Mouse (Mus musculus): Measurements from ENCODE around the gene Scgb1c1. TPM values are rescaled to one million over a fixed set of nuclear protein-coding genes. Genes with fewer than 3 reads are reported as not detected.

Gene Scgb1c1
- polyA plus RNA-seq, 1 experiment from 2014 or later: not detected

DNA sequence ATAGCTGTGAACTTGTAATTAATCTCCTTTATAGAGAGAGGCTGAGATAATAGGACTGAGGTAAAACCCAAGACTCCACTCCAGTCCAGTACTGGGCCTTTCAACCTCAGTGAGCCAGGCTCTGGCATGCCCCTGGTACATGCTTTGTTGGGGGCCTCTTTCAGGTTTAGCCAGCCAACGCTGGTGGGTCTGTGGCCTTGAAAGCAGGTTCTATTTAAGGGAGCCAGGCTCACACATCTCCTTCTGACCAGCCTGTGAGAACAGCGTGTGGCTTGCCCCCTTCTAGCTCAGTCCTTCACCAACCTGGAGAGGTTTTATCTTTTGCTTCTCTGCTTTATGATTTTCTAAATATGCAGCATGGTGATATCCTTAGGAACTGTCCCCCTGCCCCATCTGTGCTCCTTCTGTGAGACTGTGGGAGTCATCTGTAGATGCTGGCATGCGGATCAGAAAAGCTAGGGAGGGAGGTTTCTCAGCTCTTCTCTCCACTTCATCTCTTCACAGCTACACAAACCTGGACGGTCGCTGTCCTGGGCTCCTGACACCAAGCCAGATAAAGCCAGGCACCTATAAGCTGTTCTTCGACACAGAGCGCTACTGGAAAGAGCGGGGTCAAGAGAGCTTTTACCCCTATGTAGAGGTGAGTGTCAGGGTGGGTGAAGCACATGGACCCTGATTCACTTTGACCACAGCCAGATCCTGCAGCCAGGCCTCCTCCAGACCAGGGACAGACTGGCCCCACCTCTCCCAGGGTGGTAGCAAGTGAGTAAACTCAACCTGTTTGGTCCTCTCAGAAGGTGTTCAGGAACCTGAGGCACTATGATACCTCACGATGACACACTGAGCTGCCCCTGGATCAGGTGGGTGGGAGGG is 8.9 kb upstream of the Scgb1c1 start:
- Histone ChIP-seq H3K4me2 (ENCODE audit: low read length) (no peak overlapping the region), H3K4me3 (ENCODE audit: low read depth, low read length) (no peak overlapping the region), H3K9me3 (replicated peaks; ENCODE audit: control insufficient read depth, low read length) (no peaks in the 10 kb centered on the region), H3K27me3 (replicated peaks; ENCODE audit: control insufficient read depth, insufficient read depth, low read length) (0 out of 2 replicates have a peak, but pooled peaks cover 4% of the 10 kb centered on the region), H3K9ac (ENCODE audit: low read length) (no peak overlapping the region), H3K36me3 (ENCODE audit: control insufficient read depth, insufficient read depth, low read length) (no peaks in the 10 kb centered on the region), H3K27ac (ENCODE audit: low read depth, low read length) (no peak overlapping the region), H3K4me1 (ENCODE audit: control insufficient read depth, insufficient read depth, low read length) (no peaks in the 10 kb centered on the region)
- WGBS: 76% methylated on average over 9 of the region's 9 CpGs
- no peak for ATAC-seq
- DNase-seq (ENCODE audit: low spot score): no peak

DNA sequence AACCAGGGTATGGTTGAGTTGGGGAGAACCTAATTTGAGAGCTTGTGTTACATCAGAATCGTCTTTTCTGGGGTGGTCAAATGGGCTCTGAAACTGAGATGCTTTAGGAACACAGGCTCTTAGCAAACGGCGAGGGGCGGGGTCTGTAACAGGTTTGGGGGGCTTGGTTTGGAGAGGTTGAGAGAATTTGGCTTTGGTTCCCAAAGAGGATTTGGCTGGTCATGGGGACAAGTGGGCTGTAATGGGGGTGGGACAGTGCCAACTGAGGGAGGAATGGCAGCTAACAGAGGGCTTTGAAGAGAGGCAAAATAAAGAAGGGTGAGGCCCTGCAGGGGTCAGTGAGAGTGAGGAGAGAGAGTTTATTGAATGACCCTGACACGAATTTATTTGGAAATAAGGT is 5.8 kb upstream of the Scgb1c1 start:
- DNase-seq (ENCODE audit: low spot score): no peak
- 65% methylated on average over 5 of the region's 5 CpGs for WGBS
- no peak overlapping the region for H3K4me3 ChIP-seq (ENCODE audit: low read depth, low read length)
- H3K4me2 ChIP-seq (ENCODE audit: low read length): no peak overlapping the region
- no peaks in the 10 kb centered on the region for H3K9me3 ChIP-seq (replicated peaks; ENCODE audit: control insufficient read depth, low read length)
- H3K27ac ChIP-seq (ENCODE audit: low read depth, low read length): no peak overlapping the region
- 0 out of 2 replicates have a peak, but pooled peaks cover 8% of the 10 kb centered on the region for H3K27me3 ChIP-seq (replicated peaks; ENCODE audit: control insufficient read depth, insufficient read depth, low read length)
- no peak for ATAC-seq
- no peaks in the 10 kb centered on the region for H3K36me3 ChIP-seq (ENCODE audit: control insufficient read depth, insufficient read depth, low read length)
- H3K4me1 ChIP-seq (ENCODE audit: control insufficient read depth, insufficient read depth, low read length): no peaks in the 10 kb centered on the region
- H3K9ac ChIP-seq (ENCODE audit: low read length): no peak overlapping the region

DNA sequence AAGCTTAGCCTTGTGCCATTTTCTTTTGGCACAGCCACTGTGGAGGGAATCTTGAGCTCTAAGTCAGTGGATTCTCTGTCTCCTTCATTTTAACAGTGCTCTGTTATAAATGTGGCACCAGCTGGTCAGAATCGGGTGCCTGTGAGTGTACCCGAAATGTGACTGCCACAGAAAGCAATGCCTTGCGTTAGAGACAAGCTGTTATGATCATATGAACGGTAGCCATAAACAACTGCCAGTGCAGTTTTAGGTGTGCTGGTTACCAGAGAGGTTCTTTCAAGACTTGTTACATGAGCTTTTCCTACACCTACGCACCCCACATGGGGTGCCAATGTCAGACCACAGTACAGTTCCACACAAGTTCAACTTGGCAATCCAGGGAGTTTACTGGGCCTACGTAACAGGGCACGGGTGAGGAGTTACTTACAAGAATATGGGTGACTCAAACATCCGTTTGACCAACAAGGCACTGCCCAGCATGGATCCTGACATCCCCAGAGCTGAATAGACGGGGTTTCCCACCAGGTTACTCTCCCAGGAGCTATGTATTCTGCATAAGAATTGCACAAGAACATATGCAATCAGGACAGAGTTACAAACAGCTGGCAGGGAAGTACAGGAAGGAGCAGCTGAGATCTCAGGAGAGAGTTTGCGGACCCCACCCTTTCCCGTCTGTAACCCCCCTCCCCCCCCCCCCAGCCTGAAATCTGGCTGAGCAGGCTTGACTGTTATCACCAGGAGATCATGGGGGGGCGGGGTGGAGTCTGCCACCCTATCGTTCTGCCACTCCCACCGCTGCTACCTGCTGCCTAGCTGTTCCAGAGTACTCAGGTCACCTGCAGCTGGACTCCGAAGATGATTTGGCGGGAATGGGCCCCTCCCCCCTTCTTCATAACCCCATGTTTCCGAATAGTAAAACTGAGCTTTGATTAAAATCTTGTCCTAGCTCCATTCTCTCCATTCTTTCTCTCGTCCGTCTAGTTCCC is 4.3 kb upstream of the Scgb1c1 start:
- no peaks in the 10 kb centered on the region for H3K9me3 ChIP-seq (replicated peaks; ENCODE audit: control insufficient read depth, low read length)
- no peaks in the 10 kb centered on the region for H3K36me3 ChIP-seq (ENCODE audit: control insufficient read depth, insufficient read depth, low read length)
- WGBS: 39% methylated on average over 19 of the region's 19 CpGs
- ATAC-seq (no peak), DNase-seq (ENCODE audit: low spot score) (no peak)
- no peak overlapping the region for H3K9ac ChIP-seq (ENCODE audit: low read length)
- no peaks in the 10 kb centered on the region for H3K4me1 ChIP-seq (ENCODE audit: control insufficient read depth, insufficient read depth, low read length)
- H3K4me2 ChIP-seq (ENCODE audit: low read length): no peak overlapping the region
- no peak overlapping the region for H3K27ac ChIP-seq (ENCODE audit: low read depth, low read length)
- H3K27me3 ChIP-seq (replicated peaks; ENCODE audit: control insufficient read depth, insufficient read depth, low read length): 0 out of 2 replicates have a peak, but pooled peaks cover 8% of the 10 kb centered on the region
- H3K4me3 ChIP-seq (ENCODE audit: low read depth, low read length): no peak overlapping the region

DNA sequence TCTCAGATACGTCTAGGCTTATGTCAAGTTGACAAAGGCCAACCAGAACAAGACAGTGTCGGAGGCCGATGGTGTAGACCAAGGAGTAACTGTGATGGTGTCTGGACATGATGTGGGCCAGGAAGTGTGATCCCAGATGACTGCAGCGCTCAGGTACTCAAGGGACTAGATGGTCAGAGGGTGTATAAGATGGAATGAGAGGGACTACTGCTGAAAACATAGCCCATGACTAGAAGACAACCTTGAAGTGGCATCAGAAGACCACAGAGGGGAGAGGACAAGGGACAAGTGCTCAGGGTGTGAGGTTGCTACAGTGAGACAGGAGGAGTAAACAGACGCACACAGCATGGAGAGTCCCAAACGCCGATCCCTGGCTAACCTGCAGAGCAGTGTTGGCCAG is 1.5 kb upstream of the Scgb1c1 start:
- Histone ChIP-seq H3K9me3 (replicated peaks; ENCODE audit: control insufficient read depth, low read length) (no peaks in the 10 kb centered on the region), H3K4me3 (ENCODE audit: low read depth, low read length) (no peak overlapping the region), H3K36me3 (ENCODE audit: control insufficient read depth, insufficient read depth, low read length) (no peaks in the 10 kb centered on the region), H3K4me1 (ENCODE audit: control insufficient read depth, insufficient read depth, low read length) (no peaks in the 10 kb centered on the region), H3K4me2 (ENCODE audit: low read length) (no peak overlapping the region), H3K27me3 (replicated peaks; ENCODE audit: control insufficient read depth, insufficient read depth, low read length) (0 out of 2 replicates have a peak, but pooled peaks cover 8% of the 10 kb centered on the region), H3K27ac (ENCODE audit: low read depth, low read length) (no peak overlapping the region), H3K9ac (ENCODE audit: low read length) (no peak overlapping the region)
- WGBS: 78% methylated on average over 7 of the region's 7 CpGs
- ATAC-seq (no peak), DNase-seq (ENCODE audit: low spot score) (no peak)

DNA sequence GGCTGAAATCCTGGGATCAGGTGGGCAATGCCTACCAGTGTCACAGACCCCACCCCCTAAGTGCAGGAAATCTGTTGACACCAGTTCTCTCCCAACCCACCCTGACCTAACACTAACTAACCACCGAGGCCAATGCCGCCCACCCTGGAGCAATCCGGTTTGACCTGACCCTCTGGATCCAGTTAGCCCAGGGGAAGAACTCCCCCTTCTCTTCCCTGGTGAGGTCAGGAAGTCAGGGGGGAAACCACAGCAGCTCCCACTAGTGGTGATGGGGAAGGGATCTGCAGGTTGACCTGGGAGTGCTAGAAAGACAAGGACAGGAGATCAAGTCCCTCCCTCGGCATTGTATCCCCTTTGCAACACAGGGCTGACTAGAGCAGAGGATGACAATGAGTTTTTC is 336 bp downstream of the Scgb1c1 start:
- no peak for DNase-seq (ENCODE audit: low spot score)

DNA sequence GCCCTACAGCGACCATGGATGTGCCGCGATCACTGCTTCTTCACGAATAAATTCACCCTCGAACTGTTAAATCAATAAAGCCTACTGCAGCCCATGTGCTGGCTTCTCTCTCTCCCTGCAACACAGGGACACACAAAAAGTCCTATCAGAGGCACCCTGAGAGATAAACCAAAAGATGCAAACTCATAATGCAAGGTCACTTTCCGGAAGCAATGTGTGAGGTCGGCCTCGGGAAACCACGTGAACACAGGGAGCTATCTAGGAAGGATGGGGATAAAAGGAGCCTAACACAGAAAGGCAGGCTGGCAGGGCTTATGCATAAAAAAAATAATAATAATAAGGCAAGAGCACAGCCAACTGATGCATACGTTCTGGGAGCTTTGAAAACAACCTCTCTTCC is 1.3 kb downstream of the Scgb1c1 start:
- Histone ChIP-seq H3K27ac (ENCODE audit: low read depth, low read length) (no peak overlapping the region), H3K4me1 (ENCODE audit: control insufficient read depth, insufficient read depth, low read length) (no peaks in the 10 kb centered on the region), H3K9ac (ENCODE audit: low read length) (no peak overlapping the region), H3K4me2 (ENCODE audit: low read length) (no peak overlapping the region), H3K27me3 (replicated peaks; ENCODE audit: control insufficient read depth, insufficient read depth, low read length) (0 out of 2 replicates have a peak, but pooled peaks cover 4% of the 10 kb centered on the region), H3K4me3 (ENCODE audit: low read depth, low read length) (no peak overlapping the region), H3K36me3 (ENCODE audit: control insufficient read depth, insufficient read depth, low read length) (peaks cover 7% of the 10 kb centered on the region), H3K9me3 (replicated peaks; ENCODE audit: control insufficient read depth, low read length) (no peaks in the 10 kb centered on the region)
- ATAC-seq (no peak), DNase-seq (ENCODE audit: low spot score) (no peak)
- WGBS: 80% methylated on average over 10 of the region's 10 CpGs

More for the DNA sequence above, 336 bp downstream of the Scgb1c1 start:
- H3K9me3 ChIP-seq (replicated peaks; ENCODE audit: control insufficient read depth, low read length): no peaks in the 10 kb centered on the region
- no peak overlapping the region for H3K4me2 ChIP-seq (ENCODE audit: low read length)
- H3K36me3 ChIP-seq (ENCODE audit: control insufficient read depth, insufficient read depth, low read length): 0 out of 2 replicates have a peak, but pooled peaks cover under 1% of the 10 kb centered on the region
- no peak for ATAC-seq
- no peak overlapping the region for H3K9ac ChIP-seq (ENCODE audit: low read length)
- H3K4me3 ChIP-seq (ENCODE audit: low read depth, low read length): no peak overlapping the region
- H3K27ac ChIP-seq (ENCODE audit: low read depth, low read length): no peak overlapping the region
- no peaks in the 10 kb centered on the region for H3K4me1 ChIP-seq (ENCODE audit: control insufficient read depth, insufficient read depth, low read length)
- H3K27me3 ChIP-seq (replicated peaks; ENCODE audit: control insufficient read depth, insufficient read depth, low read length): 0 out of 2 replicates have a peak, but pooled peaks cover 8% of the 10 kb centered on the region
- 76% methylated on average over 4 of the region's 4 CpGs for WGBS

DNA sequence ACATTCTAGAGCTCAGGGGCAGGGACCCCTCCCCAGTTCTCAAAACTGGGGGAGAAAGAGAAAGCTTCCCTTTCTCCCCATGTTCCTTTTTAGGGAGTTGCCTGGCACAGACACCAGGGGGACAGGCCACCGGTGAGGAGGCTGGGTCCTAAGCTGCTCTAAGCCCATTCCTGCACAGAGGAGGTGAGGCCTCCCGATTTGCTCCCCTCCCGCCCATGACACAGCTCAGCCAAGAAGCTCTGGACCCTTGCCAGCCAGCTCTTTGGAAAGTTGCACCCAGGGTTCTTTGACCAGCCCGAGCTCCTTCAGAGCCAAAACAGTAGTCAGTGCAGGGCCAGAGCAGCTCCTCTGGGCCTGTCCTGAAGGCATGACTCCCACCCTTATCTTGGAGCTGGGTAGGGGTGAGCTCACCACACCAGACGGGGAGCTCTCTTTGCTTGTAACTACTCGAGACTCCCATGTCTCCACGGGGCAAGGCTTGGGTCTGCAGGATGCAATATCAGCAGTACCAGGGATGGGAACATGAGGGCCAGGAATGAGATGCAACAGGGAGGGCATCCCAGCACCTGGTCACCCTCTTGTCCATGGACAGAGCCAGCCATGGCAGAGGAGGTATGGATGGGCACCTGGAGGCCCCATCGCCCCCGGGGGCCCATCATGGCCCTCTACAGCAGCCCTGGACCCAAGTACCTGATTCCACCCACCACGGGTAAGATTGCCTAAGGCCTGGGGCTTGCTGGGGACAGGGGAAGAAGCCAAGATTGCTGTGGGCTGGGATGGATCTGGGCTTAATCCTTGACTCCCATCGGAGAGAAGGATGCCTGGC is 2.6 kb downstream of the Scgb1c1 start, which contains the start of gene Odf3:
Gene Odf3 (plus strand): TSS at position 51 of the 826 bp plus-strand sequence.
- ATAC-seq: no peak
- no peak within 1 kb of the TSS for H3K4me2 ChIP-seq (ENCODE audit: low read length)
- no peak within 1 kb of the TSS for H3K9ac ChIP-seq (ENCODE audit: low read length)
- H3K9me3 ChIP-seq (replicated peaks; ENCODE audit: control insufficient read depth, low read length): no peaks in the 10 kb centered on the region
- H3K27me3 ChIP-seq (replicated peaks; ENCODE audit: control insufficient read depth, insufficient read depth, low read length): 0 out of 2 replicates have a peak, but pooled peaks cover 3% of the 10 kb centered on the region
- H3K36me3 ChIP-seq (ENCODE audit: control insufficient read depth, insufficient read depth, low read length): peaks cover 20% of the 10 kb centered on the region
- DNase-seq (ENCODE audit: low spot score): peak; percentile 32
- H3K27ac ChIP-seq (ENCODE audit: low read depth, low read length): no peak within 1 kb of the TSS
- 59% methylated on average over 11 of the region's 11 CpGs for WGBS
- no peak within 1 kb of the TSS for H3K4me3 ChIP-seq (ENCODE audit: low read depth, low read length)
- H3K4me1 ChIP-seq (ENCODE audit: control insufficient read depth, insufficient read depth, low read length): no peaks in the 10 kb centered on the region

DNA sequence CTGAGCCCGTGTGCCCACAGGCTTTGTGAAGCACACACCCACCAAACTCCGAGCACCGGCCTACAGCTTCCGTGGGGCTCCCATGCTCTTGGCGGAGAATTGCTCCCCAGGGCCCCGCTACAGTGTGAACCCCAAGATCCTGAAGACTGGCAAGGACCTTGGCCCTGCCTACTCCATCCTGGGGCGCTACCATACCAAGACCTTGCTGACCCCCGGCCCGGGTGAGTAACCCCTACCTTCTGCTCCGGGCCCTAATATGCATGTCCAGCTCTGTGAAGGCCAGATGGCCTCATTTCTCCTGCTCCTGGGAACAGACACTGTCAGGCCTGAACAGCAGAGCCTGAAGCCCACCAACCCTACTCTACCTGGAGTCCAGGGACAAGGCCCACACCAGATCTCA is 3.2 kb downstream of the Scgb1c1 start:
- DNase-seq (ENCODE audit: low spot score) (no peak), ATAC-seq (no peak)
- Histone ChIP-seq H3K4me2 (ENCODE audit: low read length) (no peak overlapping the region), H3K4me3 (ENCODE audit: low read depth, low read length) (no peak overlapping the region), H3K27me3 (replicated peaks; ENCODE audit: control insufficient read depth, insufficient read depth, low read length) (no peaks in the 10 kb centered on the region), H3K27ac (ENCODE audit: low read depth, low read length) (no peak overlapping the region), H3K9me3 (replicated peaks; ENCODE audit: control insufficient read depth, low read length) (no peaks in the 10 kb centered on the region), H3K9ac (ENCODE audit: low read length) (no peak overlapping the region), H3K36me3 (ENCODE audit: control insufficient read depth, insufficient read depth, low read length) (peaks cover 26% of the 10 kb centered on the region), H3K4me1 (ENCODE audit: control insufficient read depth, insufficient read depth, low read length) (no peaks in the 10 kb centered on the region)
- 90% methylated on average over 10 of the region's 10 CpGs for WGBS

Measured in forebrain, embryonic 14.5 days (tissue).